Mouse (Mus musculus) liver, embryonic 14.5 days (tissue): Measurements from ENCODE around the gene Zfp385a.

Experiments used
- CTCF ChIP-seq: IDR thresholded peaks from 2 replicates; pipeline ENCODE4 v1.5.1; 2016; ENCODE audit warnings: antibody characterized with exemption, low read depth, control low read depth
- EP300 ChIP-seq: IDR thresholded peaks from 2 replicates; pipeline ENCODE4 v1.6.1; 2016; ENCODE audit warnings: antibody characterized with exemption, low read depth

DNA sequence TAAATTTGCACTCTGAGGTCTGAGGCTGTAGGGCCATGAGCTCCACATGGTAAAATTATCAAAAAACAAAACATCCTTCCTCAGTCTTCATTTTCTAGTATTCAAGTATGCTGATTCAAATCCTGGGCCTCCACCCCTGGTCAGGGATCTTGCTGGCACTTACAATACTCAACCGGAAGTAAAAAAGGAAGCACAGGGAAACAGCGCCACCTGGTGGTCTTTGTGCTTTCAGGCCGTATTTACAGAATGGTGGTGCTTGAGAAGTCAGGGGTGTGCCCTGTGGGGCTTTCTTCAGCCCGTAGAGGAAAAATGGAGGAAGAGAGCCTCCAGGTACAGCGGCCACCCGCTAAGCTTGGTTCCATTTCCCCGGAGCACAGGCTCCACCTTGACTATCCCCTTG, 32.8 kb downstream of the Zfp385a start:
- TF ChIP-seq CTCF, result peak; percentile 96
- no peak for TF ChIP-seq EP300
